Mouse (Mus musculus) cortical plate, adult 2 months (tissue): ENCODE data around the gene Ttc26.

Experiments
- CTCF ChIP-seq: fragments of 200-500 bp; IDR thresholded peaks from 2 replicates; pipeline ENCODE4 v1.5.1; 2011; ENCODE audit warnings: mild to moderate bottlenecking, control low read depth, low read length; ENCODE audit not compliant: insufficient read depth; ENCODE audit errors: extremely low read depth
- POLR2A ChIP-seq: fragments of 200-500 bp; IDR thresholded peaks from 2 replicates; pipeline ENCODE4 v1.6.1; 2011; ENCODE audit warnings: mild to moderate bottlenecking, low read length, control low read depth; ENCODE audit not compliant: insufficient read depth; ENCODE audit errors: extremely low read depth

DNA sequence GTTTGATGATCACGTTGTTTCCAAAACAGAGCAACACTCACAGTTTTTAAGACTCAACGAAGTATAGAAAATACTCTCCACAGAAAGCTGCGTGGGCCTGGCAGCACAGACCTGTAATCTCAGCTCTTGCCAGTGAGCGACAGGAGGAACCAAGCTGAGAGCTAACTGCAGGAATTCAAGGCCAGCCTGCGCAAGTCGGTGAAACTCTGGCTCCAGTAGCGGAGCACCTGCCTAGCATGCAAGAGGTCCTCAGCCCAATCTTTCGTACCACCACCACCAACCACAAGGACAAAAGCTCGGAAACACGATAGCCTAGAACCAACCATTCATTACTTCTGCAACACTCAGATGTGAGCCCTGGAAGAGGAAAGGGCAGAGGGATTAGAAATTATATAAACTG, 28.8 kb upstream of the Ttc26 start:
- TF ChIP-seq POLR2A (no peak), CTCF (no peak)
